In the genomic region with DNA sequence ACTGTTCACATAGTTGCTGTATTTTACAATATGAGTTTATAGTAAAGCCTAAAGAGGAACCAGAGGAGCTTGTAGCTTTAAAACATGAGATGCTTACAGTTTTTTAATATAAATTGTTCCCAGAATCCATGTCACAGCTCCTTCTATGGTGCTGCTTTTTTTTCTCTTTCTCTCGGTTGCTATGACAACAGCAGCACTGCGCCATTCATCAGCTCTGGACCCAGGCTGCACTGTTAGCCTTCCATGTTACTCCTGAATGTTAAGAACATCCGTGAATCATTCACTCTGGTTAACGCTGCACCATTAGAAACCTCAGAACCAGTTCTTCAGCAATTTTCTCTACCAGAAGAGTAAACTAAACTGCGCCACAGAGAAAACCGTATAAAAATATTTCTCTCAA, we compare ENCODE assay signal across 9 mouse cellular contexts.
DNase-seq lines count a peak whose midpoint lies in the region; ATAC-seq and TF ChIP-seq lines count a peak whose summit lies in the region.
"Had no signal": no experiment of that assay in that cellular context is flagged by ENCODE, and none has a peak within 500 bp of the region (broad histone marks: within the 10 kb centered on the region; RNA-seq: fewer than 3 reads in every experiment).

No protein-coding gene starts in this region.

- no peaks in the 10 kb centered on the region for H3K9me3 ChIP-seq in embryonic facial prominence, embryonic 11.5 days (replicated peaks; ENCODE audit: control insufficient read depth, low read length)
- H3K9me3 ChIP-seq in midbrain, embryonic 16.5 days (replicated peaks; ENCODE audit: control insufficient read depth, low read length, poor library complexity, severe bottlenecking): no peaks in the 10 kb centered on the region
- H3K9me3 ChIP-seq in intestine, embryonic 16.5 days (ENCODE audit: control insufficient read depth, low read length): no peaks in the 10 kb centered on the region
- H3K9me3 ChIP-seq in lung, postnatal 0 days (ENCODE audit: low read length): no peaks in the 10 kb centered on the region
- H3K9me3 ChIP-seq: limb, embryonic 13.5 days had no signal

- ATAC-seq in embryonic facial prominence, embryonic 11.5 days (replicated peaks; ENCODE audit: insufficient number of reproducible peaks, low FRiP score, low TSS enrichment, low read depth): no peak
- ATAC-seq in midbrain, embryonic 16.5 days: peak; percentile 91
- no peak for ATAC-seq in intestine, embryonic 16.5 days
- no peak for ATAC-seq in erythroblast, adult 5-6 weeks (replicated peaks; ENCODE audit: low FRiP score, poor library complexity, severe bottlenecking)
- no peak for ATAC-seq in lung, postnatal 0 days

- H3K9ac ChIP-seq in embryonic facial prominence, embryonic 11.5 days (replicated peaks; ENCODE audit: low read length): no peak overlapping the region
- H3K9ac ChIP-seq in midbrain, embryonic 16.5 days (ENCODE audit: low read depth, low read length): peak overlapping the region; percentile 38
- no peak overlapping the region for H3K9ac ChIP-seq in intestine, embryonic 16.5 days (ENCODE audit: low read depth, low read length)
- no peak overlapping the region for H3K9ac ChIP-seq in lung, postnatal 0 days (replicated peaks; ENCODE audit: low read depth)
- H3K9ac ChIP-seq: limb, embryonic 13.5 days had no signal

- no peaks in the 10 kb centered on the region for H3K27me3 ChIP-seq in cerebellum, adult 2 months (ENCODE audit: control insufficient read depth, insufficient read depth, low read length)
- H3K27me3 ChIP-seq in embryonic facial prominence, embryonic 11.5 days (ENCODE audit: control insufficient read depth, insufficient read depth, low read length): no peaks in the 10 kb centered on the region
- H3K27me3 ChIP-seq in midbrain, embryonic 16.5 days (ENCODE audit: control insufficient read depth, insufficient read depth, low read depth, low read length): no peaks in the 10 kb centered on the region
- no peaks in the 10 kb centered on the region for H3K27me3 ChIP-seq in intestine, embryonic 16.5 days (replicated peaks; ENCODE audit: control insufficient read depth, insufficient read depth, low read length)
- H3K27me3 ChIP-seq in lung, postnatal 0 days (replicated peaks; ENCODE audit: insufficient read depth, low read length): no peaks in the 10 kb centered on the region
- H3K27me3 ChIP-seq: limb, embryonic 13.5 days had no signal

- no peak for TF ChIP-seq POLR2A in cerebellum, adult 2 months (IDR thresholded peaks at IDR 0.05; ENCODE audit: borderline replicate concordance, insufficient read depth, low read length)

- no peaks in the 10 kb centered on the region for H3K4me1 ChIP-seq in cerebellum, adult 2 months (ENCODE audit: control insufficient read depth, insufficient read depth, low read length)
- H3K4me1 ChIP-seq in embryonic facial prominence, embryonic 11.5 days (ENCODE audit: control insufficient read depth, insufficient read depth, low read length): no peaks in the 10 kb centered on the region
- H3K4me1 ChIP-seq in midbrain, embryonic 16.5 days (ENCODE audit: control insufficient read depth, insufficient read depth, low read length): peaks cover 13% of the 10 kb centered on the region
- H3K4me1 ChIP-seq in intestine, embryonic 16.5 days (ENCODE audit: control insufficient read depth, insufficient read depth, low read length): no peaks in the 10 kb centered on the region
- H3K4me1 ChIP-seq in lung, postnatal 0 days (ENCODE audit: insufficient read depth, low read depth, low read length): no peaks in the 10 kb centered on the region

- peak; percentile 22 to 61 for DNase-seq in cerebellum, adult 2 months
- peak; percentile 56 for DNase-seq in embryonic facial prominence, embryonic 11.5 days (ENCODE audit: low spot score)
- DNase-seq in layer of hippocampus, adult 2 months (ENCODE audit: low spot score in 2 of 2): peak; percentile 37 to 78
- DNase-seq in gastrocnemius, postnatal 25 days: no peak
- DNase-seq in lung, postnatal 0 days (ENCODE audit: low spot score): no peak

- no peak for TF ChIP-seq EP300 in lung, postnatal 0 days (IDR thresholded peaks at IDR 0.05)

- WGBS in cerebellum, adult 2 months: 35% methylated on average over 6 of the region's 6 CpGs
- 61% methylated on average over 6 of the region's 6 CpGs for WGBS in embryonic facial prominence, embryonic 11.5 days
- 27% methylated on average over 6 of the region's 6 CpGs for WGBS in midbrain, embryonic 16.5 days
- WGBS in intestine, embryonic 16.5 days: 45% methylated on average over 6 of the region's 6 CpGs
- WGBS in lung, postnatal 0 days: 55% methylated on average over 6 of the region's 6 CpGs

- no peak overlapping the region for H3K4me2 ChIP-seq in embryonic facial prominence, embryonic 11.5 days (ENCODE audit: low read depth, low read length)
- H3K4me2 ChIP-seq in midbrain, embryonic 16.5 days (ENCODE audit: low read length): peak overlapping the region; percentile 61
- H3K4me2 ChIP-seq in intestine, embryonic 16.5 days (ENCODE audit: low read depth, low read length): no peak overlapping the region
- H3K4me2 ChIP-seq in lung, postnatal 0 days (replicated peaks; ENCODE audit: low read depth, low read length): no peak overlapping the region
- H3K4me2 ChIP-seq: limb, embryonic 13.5 days had no signal

- H3K27ac ChIP-seq in cerebellum, adult 2 months (ENCODE audit: insufficient read depth, low read length): no peak overlapping the region
- H3K27ac ChIP-seq in embryonic facial prominence, embryonic 11.5 days (replicated peaks; ENCODE audit: low read depth, low read length): no peak overlapping the region
- peak overlapping the region; percentile 85 for H3K27ac ChIP-seq in layer of hippocampus, adult 2 months
- H3K27ac ChIP-seq in midbrain, embryonic 16.5 days (ENCODE audit: low read length): peak overlapping the region; percentile 86
- no peak overlapping the region for H3K27ac ChIP-seq in intestine, embryonic 16.5 days (ENCODE audit: low read length)
- no peak overlapping the region for H3K27ac ChIP-seq in lung, postnatal 0 days (ENCODE audit: low read length)
- H3K27ac ChIP-seq: limb, embryonic 13.5 days had no signal

- no peak overlapping the region for H3K4me3 ChIP-seq in cerebellum, adult 2 months (replicated peaks; ENCODE audit: insufficient read depth, low read depth, low read length)
- no peak overlapping the region for H3K4me3 ChIP-seq in embryonic facial prominence, embryonic 11.5 days (ENCODE audit: low read depth, low read length)
- H3K4me3 ChIP-seq in layer of hippocampus, adult 2 months: peak overlapping the region; percentile 47
- H3K4me3 ChIP-seq in midbrain, embryonic 16.5 days (ENCODE audit: low read depth, low read length): peak overlapping the region; percentile 32
- H3K4me3 ChIP-seq in intestine, embryonic 16.5 days (ENCODE audit: low read length): no peak overlapping the region
- no peak overlapping the region for H3K4me3 ChIP-seq in lung, postnatal 0 days (ENCODE audit: low read depth, low read length)
- H3K4me3 ChIP-seq: limb, embryonic 13.5 days had no signal

- no peak for TF ChIP-seq CTCF in cerebellum, adult 2 months (IDR thresholded peaks at IDR 0.05; ENCODE audit: borderline replicate concordance, insufficient read depth, low read depth, low read length)
- 0 out of 2 replicates have a peak, but pooled peaks have one; percentile 4 for TF ChIP-seq CTCF in layer of hippocampus, adult 2 months (conservative IDR thresholded peaks at IDR 0.05)
- TF ChIP-seq CTCF in lung, postnatal 0 days (IDR thresholded peaks at IDR 0.05): no peak

- no peaks in the 10 kb centered on the region for H3K36me3 ChIP-seq in embryonic facial prominence, embryonic 11.5 days (replicated peaks; ENCODE audit: control insufficient read depth, insufficient read depth, low read depth, low read length)
- H3K36me3 ChIP-seq in midbrain, embryonic 16.5 days (ENCODE audit: control insufficient read depth, insufficient read depth, low read length): no peaks in the 10 kb centered on the region
- no peaks in the 10 kb centered on the region for H3K36me3 ChIP-seq in intestine, embryonic 16.5 days (ENCODE audit: control insufficient read depth, insufficient read depth, low read length)
- H3K36me3 ChIP-seq in lung, postnatal 0 days (ENCODE audit: insufficient read depth, low read length): no peaks in the 10 kb centered on the region
- H3K36me3 ChIP-seq: limb, embryonic 13.5 days had no signal

Comparison
In these comparisons a context has a peak if more than half of its experiments do, and no peak if none do; other contexts are left out.
1. DNase-seq: peak in cerebellum, adult 2 months (2 of 2), embryonic facial prominence, embryonic 11.5 days (single experiment) and layer of hippocampus, adult 2 months (2 of 2); none in gastrocnemius, postnatal 25 days (single experiment) and lung, postnatal 0 days (single experiment).
2. H3K27ac ChIP-seq: peak in layer of hippocampus, adult 2 months (single experiment) and midbrain, embryonic 16.5 days (single experiment); none in cerebellum, adult 2 months (single experiment), embryonic facial prominence, embryonic 11.5 days (single experiment), intestine, embryonic 16.5 days (single experiment) and lung, postnatal 0 days (single experiment).
3. H3K4me3 ChIP-seq: peak in layer of hippocampus, adult 2 months (single experiment) and midbrain, embryonic 16.5 days (single experiment); none in cerebellum, adult 2 months (single experiment), embryonic facial prominence, embryonic 11.5 days (single experiment), intestine, embryonic 16.5 days (single experiment) and lung, postnatal 0 days (single experiment).